Mouse (Mus musculus) embryonic fibroblast, embryonic 13.5 days (primary cell): ENCODE data around the gene Tsc22d2. TPM values are rescaled to one million over a fixed set of nuclear protein-coding genes. Genes with fewer than 3 reads are reported as not detected.
A peak's percentile ranks its signal among the peaks of the same experiment; 100 is the strongest.

Experiments
- H3K27ac ChIP-seq: 2 replicates; pipeline ENCODE4 v1.5.1; 2012; ENCODE audit warnings: low read length, control low read depth, inconsistent platforms; ENCODE audit not compliant: insufficient read depth
- H3K4me1 ChIP-seq: 2 replicates; pipeline ENCODE4 v1.6.1; 2011; ENCODE audit warnings: low read length; ENCODE audit not compliant: control insufficient read depth, insufficient read depth
- H3K4me3 ChIP-seq: 2 replicates; pipeline ENCODE4 v1.5.1; 2011; ENCODE audit warnings: mild to moderate bottlenecking, control low read depth, low read length; ENCODE audit not compliant: insufficient read depth
- CTCF ChIP-seq: IDR thresholded peaks from 2 replicates; pipeline ENCODE4 v1.5.1; 2011; ENCODE audit warnings: mild to moderate bottlenecking, control low read depth, low read length, moderate library complexity, borderline replicate concordance; ENCODE audit not compliant: insufficient read depth
- POLR2A ChIP-seq: IDR thresholded peaks from 2 replicates; pipeline ENCODE4 v1.6.1; 2011; ENCODE audit warnings: low read depth, mild to moderate bottlenecking, control low read depth, low read length, moderate library complexity
- polyA plus RNA-seq: library from polyadenylated mRNA; stranded (reverse); fragments of >200 nt; gene quantifications from 2 replicates; pipeline ENCODE4 v1.2.4, GENCODE M21; 2011; ENCODE audit warnings: low read depth; ENCODE audit not compliant: missing spikeins, insufficient read length

Gene Tsc22d2
- polyA plus RNA-seq = 94.4 and 114 TPM in 2 replicates

DNA sequence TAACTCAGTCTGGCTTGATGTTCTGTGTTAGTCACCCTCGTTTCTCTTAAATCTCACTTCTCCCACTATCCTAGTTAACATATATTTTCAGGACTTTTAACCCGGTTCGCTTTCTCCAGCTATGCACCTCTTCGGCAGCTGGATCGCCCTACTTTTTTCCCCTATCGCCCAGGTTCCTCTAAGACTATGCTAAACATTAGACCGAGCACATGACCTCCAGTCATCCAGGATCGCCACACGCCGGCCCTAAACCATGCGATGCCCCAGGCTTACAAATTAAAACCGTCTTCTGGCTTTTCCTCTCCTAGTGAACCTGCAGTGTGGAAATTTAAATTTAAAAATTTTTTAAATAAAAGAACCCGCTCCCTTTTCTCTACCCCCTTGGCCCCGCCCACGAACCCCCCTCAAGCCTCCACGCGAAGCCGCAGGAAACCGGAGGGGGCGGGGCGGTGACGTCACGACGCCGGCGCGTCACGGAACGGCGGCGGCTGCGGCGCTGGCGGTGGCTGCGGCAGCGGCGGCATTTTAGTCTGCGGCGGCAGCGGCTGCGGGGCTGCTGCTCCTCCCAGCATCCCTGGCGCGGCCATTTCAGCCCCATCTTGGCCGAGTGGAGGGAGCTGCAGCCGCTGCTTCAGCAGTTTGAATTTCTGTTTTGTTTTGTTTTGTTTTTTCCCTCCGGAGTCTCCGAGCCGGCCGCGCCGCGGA lies at the start of gene Tsc22d2:
TSS of gene Tsc22d2 (plus strand) at position 482 of the 705 bp plus-strand sequence.
- Histone ChIP-seq H3K4me3 (peak within 1 kb of the TSS; percentile 99), H3K27ac (peak within 1 kb of the TSS; percentile 99), H3K4me1 (peaks cover 2% of the 10 kb centered on the region; the same call in 1 of the 2 replicates)
- TF ChIP-seq CTCF = no peak
- TF ChIP-seq POLR2A = peak; percentile 97

GRCm38 (mm10) chr3:58366756-58367155 lies 47.8 kb upstream of the Tsc22d2 start:
- H3K4me3 ChIP-seq = no peak overlapping the region
- no peak for TF ChIP-seq CTCF
- peaks cover 13% of the 10 kb centered on the region for H3K4me1 ChIP-seq
- H3K27ac ChIP-seq = no peak overlapping the region

DNA sequence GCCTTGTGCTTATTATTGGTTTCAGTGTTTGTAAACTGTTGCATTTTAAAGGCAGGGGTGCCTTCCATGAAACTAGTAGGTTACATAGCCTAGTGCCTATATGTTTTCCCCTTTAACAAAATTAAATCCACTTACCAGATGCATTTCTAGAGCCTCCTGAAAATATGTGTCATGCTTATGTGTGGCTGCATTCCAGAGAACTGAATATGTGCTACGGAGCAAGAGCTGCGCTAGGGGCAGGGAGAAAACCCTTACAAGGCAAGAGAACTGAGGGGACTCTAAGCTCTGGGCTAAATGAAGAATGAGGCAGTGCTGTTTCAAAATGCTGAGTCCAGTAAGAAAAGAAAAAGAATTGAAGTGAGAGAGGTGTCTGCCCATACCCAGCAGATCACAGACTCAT lies 43.7 kb upstream of the Tsc22d2 start:
- H3K27ac ChIP-seq = peak overlapping the region; percentile 99
- TF ChIP-seq POLR2A (no peak), CTCF (no peak)
- peaks cover 21% of the 10 kb centered on the region for H3K4me1 ChIP-seq
- no peak overlapping the region for H3K4me3 ChIP-seq

- Histone ChIP-seq H3K27ac (peak overlapping the region; percentile 99), H3K4me1 (peaks cover 21% of the 10 kb centered on the region), H3K4me3 (0 out of 2 replicates have a peak overlapping the region, but pooled peaks have one; percentile 4)
- TF ChIP-seq CTCF (no peak), POLR2A (no peak; the same call in none of the 2 replicates)
These were observed 42.2 kb upstream of the Tsc22d2 start for GRCm38 (mm10) chr3:58372066-58372904.

- Histone ChIP-seq H3K27ac (peak overlapping the region; percentile 99), H3K4me3 (peak overlapping the region; percentile 4; the same call in 1 of the 2 replicates), H3K4me1 (peaks cover 21% of the 10 kb centered on the region)
- TF ChIP-seq CTCF = no peak
- no peak for TF ChIP-seq POLR2A
These were observed 41.7 kb upstream of the Tsc22d2 start for GRCm38 (mm10) chr3:58372905-58373208.

DNA sequence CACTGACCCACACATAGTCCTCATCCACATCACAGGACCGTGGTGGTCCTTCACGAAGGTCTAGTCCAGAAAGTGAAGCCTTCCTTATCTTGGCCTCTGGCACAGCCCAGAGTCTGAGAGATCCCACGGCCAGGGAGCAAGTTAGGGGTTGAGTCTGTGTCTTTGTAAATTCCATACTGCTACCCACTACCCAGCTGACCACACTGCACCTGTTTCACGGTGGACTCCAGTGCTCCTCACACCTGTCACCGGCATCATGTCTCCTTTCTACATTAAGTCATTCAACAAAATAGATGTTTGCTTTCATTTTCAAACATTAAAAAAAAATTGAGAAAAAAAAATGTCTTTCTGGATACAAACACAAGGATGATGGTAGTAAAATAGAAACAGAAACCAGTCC lies 40.2 kb upstream of the Tsc22d2 start:
- Histone ChIP-seq H3K27ac (no peak overlapping the region), H3K4me3 (no peak overlapping the region), H3K4me1 (peaks cover 21% of the 10 kb centered on the region)
- no peak for TF ChIP-seq CTCF
- no peak for TF ChIP-seq POLR2A

GRCm38 (mm10) chr3:58376713-58377112 lies 37.8 kb upstream of the Tsc22d2 start:
- Histone ChIP-seq H3K4me3 (no peak overlapping the region), H3K4me1 (peaks cover 8% of the 10 kb centered on the region), H3K27ac (no peak overlapping the region)
- no peak for TF ChIP-seq POLR2A
- TF ChIP-seq CTCF = no peak

- H3K4me1 ChIP-seq = peaks cover 7% of the 10 kb centered on the region
- no peak overlapping the region for H3K4me3 ChIP-seq
- no peak for TF ChIP-seq POLR2A
- TF ChIP-seq CTCF = no peak
- no peak overlapping the region for H3K27ac ChIP-seq
These were observed 36.9 kb upstream of the Tsc22d2 start for GRCm38 (mm10) chr3:58377589-58378134.

DNA sequence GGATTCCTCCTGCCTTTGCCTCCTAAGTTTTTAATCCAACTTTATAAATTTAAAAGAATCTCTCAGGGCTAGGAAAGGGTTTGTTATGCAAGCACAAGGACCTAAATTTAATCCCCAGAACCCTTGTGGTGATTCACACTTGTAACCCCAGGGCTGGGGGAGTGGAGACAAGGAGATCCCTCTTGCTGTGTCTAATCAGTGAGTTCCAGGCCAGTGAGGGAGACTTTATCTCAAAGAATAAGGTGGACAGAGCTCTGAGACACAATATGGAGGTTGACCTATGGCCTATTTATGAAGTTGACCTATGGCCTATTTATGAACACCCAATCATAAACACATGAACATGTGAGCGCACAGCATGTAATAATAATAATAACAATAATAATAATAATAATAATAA lies 31.8 kb upstream of the Tsc22d2 start:
- no peaks in the 10 kb centered on the region for H3K4me1 ChIP-seq
- no peak overlapping the region for H3K27ac ChIP-seq
- TF ChIP-seq POLR2A (no peak), CTCF (no peak)
- no peak overlapping the region for H3K4me3 ChIP-seq

- no peak for TF ChIP-seq CTCF
- TF ChIP-seq POLR2A = no peak
- no peaks in the 10 kb centered on the region for H3K4me1 ChIP-seq
- H3K27ac ChIP-seq = no peak overlapping the region
- no peak overlapping the region for H3K4me3 ChIP-seq
These were observed 29.5 kb upstream of the Tsc22d2 start for GRCm38 (mm10) chr3:58385060-58385459.
